Mouse (Mus musculus) hindbrain, embryonic 10.5 days (tissue): ENCODE measurements around the gene Cox6a1. TPM values are rescaled to one million over a fixed set of nuclear protein-coding genes. Genes with fewer than 3 reads are reported as not detected.
"Not testable (repeated sequence)": the region's sequence is repeated elsewhere in the genome, so short reads cannot be mapped to it uniquely, and the experiment has no call there.

Source experiments
- DNase-seq: peaks from one replicate; pipeline ENCODE4 v3.0.0-alpha.2; 2017; ENCODE audit warnings: low spot score
- H3K27ac ChIP-seq: fragments of 300-500 bp; sonication (generic); 2 replicates; pipeline ENCODE4 v1.5.1; 2016; ENCODE audit warnings: mild to moderate bottlenecking, moderate library complexity
- H3K27me3 ChIP-seq: fragments of 300-500 bp; sonication (generic); 2 replicates; pipeline ENCODE4 v1.6.1; 2016; ENCODE audit warnings: mild to moderate bottlenecking; ENCODE audit not compliant: poor library complexity, insufficient read depth, severe bottlenecking
- H3K36me3 ChIP-seq: fragments of 300-500 bp; sonication (generic); 2 replicates; pipeline ENCODE4 v1.6.1; 2016; ENCODE audit warnings: mild to moderate bottlenecking, moderate library complexity
- H3K4me1 ChIP-seq: fragments of 300-500 bp; sonication (generic); replicated peaks from 2 replicates; pipeline ENCODE4 v1.6.1; 2016; ENCODE audit warnings: mild to moderate bottlenecking
- H3K4me3 ChIP-seq: fragments of 300-500 bp; sonication (generic); 2 replicates; pipeline ENCODE4 v1.5.1; 2016; ENCODE audit warnings: mild to moderate bottlenecking, moderate library complexity
- H3K9me3 ChIP-seq: fragments of 300-500 bp; sonication (generic); 2 replicates; pipeline ENCODE4 v1.6.1; 2016; ENCODE audit warnings: mild to moderate bottlenecking, moderate library complexity
- WGBS: fragments of 180-500 bp; shearing (Covaris S2); methylation state at CpG from one replicate; pipeline ENCODE4 v1.1.7; 2016; 5-methylcytosine and 5-hydroxymethylcytosine counted together
- polyA plus RNA-seq: library from polyadenylated mRNA; unstranded; fragments of >200 nt; fragmentation: Nextera tagmentation; extraction: Ambion mirVana; gene quantifications from 2 replicates; pipeline ENCODE4 v1.2.1, GENCODE M21; 2016

The Cox6a1 gene
- polyA plus RNA-seq: 875 and 1,016 TPM in 2 replicates

DNA sequence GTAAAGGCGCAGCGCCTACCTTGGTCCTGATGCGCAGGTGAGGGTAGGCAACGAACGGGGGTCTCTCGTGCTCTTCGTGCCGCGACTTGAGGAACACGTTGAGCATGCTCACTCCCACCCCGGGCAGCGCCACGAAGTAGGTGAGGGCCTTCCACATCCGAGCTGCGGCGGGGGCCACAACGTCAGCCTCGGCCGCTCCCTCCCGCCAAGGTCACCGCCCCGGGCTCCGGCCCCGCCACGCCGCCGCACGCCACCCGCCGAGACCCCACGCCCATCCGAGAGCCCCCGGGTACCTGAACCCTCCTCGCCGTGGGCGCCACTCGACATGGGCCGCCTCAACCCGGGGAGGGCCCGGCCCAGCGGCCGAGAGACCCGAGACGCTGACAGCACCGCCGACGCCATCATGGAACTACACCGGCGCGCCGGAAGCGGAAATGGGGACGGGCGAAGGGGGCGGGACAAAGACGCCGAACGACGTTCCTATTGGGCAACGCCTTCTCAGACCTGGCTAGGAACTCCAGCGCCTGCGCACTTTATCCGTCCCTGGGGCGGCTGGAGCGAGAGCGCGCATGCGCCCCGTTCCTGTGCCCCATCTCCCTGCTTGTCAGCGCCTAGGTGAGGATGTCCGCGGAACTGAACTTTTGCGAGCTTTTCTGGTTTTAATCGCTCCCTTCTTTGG lies at the start of gene Cox6a1:
Gene Cox6a1, minus strand, starts transcription at position 436 of the 679 bp plus-strand sequence.
- Histone ChIP-seq H3K36me3 (peaks cover 35% of the 10 kb centered on the region), H3K27ac (peak within 1 kb of the TSS; percentile 91), H3K4me3 (peak within 1 kb of the TSS; percentile 75), H3K4me1 (peaks cover 20% of the 10 kb centered on the region), H3K9me3 (no peaks in the 10 kb centered on the region; the same call in 1 of the 2 replicates), H3K27me3 (no peaks in the 10 kb centered on the region)
- WGBS: under 1% methylated on average over 74 of the region's 74 CpGs
- peak; percentile 99 for DNase-seq

DNA sequence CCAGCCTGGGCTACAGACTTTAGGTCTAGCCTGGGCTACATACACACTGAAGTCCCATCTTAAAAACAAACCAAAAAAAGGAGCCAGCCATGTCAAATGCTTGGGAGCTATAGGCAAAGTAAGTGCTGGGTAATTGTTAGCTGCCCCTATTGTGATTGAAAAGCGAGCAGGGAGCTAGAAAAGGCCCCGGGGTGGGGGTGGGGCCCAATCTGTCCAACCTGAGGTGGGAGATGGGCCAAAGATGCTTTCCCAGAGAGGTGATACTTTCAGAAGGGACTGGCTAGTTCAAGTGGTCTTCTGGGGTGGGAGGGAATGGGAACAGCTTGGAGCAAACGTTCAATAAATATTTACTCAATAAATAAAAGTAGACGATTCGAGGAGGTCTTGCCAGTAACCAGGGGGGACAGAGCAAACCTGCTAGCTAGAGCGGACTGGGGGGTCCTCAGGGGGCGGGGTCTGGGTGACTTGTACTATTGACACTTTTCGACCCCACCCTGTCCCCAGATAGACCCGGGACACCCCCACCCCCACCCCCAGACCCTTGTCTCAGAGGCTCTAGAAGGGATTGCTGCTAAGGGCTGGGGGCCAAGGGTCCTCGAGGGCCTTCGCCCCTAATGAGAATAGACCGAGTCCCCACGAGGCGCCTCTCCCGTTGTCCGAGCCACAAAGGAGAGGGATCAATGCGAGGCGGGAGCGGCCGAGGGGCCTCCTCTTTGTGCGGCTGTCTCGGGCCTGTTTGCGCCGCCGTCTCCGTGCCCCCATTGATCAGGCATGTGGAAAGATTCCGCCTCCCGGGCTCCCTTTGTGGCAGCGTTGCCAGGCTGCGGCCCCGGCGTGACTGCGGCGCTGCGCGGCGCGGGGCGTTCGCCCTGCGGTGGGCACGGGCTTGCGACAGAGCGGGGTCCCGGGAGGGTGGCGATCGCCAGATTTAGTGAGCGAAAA lies 49.3 kb upstream of the Cox6a1 start:
- H3K36me3 ChIP-seq: no peaks in the 10 kb centered on the region
- peak overlapping the region; percentile 98 for H3K27ac ChIP-seq
- under 1% methylated on average over 48 of the region's 48 CpGs for WGBS
- peaks cover 86% of the 10 kb centered on the region for H3K4me1 ChIP-seq
- no peaks in the 10 kb centered on the region for H3K27me3 ChIP-seq
- DNase-seq: peak; percentile 94
- H3K4me3 ChIP-seq: peak overlapping the region; percentile 48
- no peaks in the 10 kb centered on the region for H3K9me3 ChIP-seq

DNA sequence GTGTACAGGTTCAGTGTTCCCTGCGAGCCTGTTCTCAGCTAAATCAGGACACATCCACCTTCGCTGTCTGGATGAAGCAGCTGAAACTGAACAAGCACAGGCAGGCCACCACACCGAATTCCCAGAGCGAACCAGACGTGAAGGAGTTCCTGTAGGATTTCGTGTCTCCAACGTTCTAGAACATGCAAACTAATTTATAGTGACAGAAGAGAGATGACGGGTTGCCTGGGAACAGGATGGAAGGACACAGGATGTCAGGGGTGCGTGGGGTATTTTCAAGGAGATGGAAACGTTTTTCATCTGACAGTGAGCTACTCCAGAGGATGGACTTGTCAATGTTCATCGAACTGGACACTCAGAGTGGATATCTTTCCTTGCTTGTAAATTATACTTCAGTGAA lies 47.9 kb upstream of the Cox6a1 start:
- Histone ChIP-seq H3K9me3 (no peaks in the 10 kb centered on the region), H3K27ac (peak overlapping the region; percentile 98), H3K4me1 (peaks cover 86% of the 10 kb centered on the region), H3K4me3 (no peak overlapping the region), H3K36me3 (no peaks in the 10 kb centered on the region), H3K27me3 (no peaks in the 10 kb centered on the region)
- DNase-seq: no peak
- 69% methylated on average over 11 of the region's 11 CpGs for WGBS

DNA sequence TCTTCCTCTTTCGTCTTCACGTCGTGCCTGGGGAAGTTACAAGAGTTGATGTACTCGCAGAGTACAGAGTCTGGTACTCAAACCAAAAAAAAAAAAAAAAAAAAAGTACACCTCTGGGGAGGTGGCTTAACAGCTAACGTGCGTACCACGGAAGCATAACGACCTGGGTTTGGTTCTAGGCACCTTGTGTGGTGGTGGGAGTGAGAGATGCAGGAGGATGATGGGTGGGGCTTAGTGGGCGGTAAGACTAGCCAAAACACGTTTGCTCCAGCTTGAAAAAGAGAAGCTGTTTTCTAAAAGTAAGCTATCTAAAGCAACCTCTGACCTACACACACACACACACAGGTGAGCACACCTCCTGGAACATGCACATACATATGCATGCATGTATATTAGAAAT lies 46.1 kb upstream of the Cox6a1 start:
- 25% methylated on average over 10 of the region's 10 CpGs for WGBS
- no peaks in the 10 kb centered on the region for H3K9me3 ChIP-seq
- no peaks in the 10 kb centered on the region for H3K36me3 ChIP-seq
- no peak for DNase-seq
- H3K4me1 ChIP-seq: peaks cover 74% of the 10 kb centered on the region
- H3K27ac ChIP-seq: peak overlapping the region; percentile 98
- 0 out of 2 replicates have a peak overlapping the region, but pooled peaks have one; percentile 27 for H3K4me3 ChIP-seq
- no peaks in the 10 kb centered on the region for H3K27me3 ChIP-seq

DNA sequence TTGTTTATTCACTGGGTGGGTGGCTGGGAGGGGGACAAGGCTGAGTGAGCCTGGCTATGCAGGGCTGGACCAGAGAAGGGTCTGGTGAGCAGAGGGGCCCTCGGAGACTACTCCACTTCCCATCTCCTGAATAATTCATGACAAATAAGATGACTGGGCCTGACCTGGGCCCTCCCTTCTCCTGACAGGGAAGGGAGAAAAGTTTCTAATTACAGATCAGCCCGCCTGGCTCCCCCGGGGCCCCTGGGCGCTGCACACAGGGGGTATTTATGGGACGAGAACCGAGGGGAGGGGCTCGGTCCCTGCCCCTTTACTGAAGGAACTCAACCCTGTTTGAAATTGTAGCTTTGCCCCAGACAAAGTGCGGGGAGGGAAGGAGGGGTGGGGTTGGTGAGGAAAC lies 45.4 kb upstream of the Cox6a1 start:
- Histone ChIP-seq H3K27me3 (no peaks in the 10 kb centered on the region), H3K9me3 (no peaks in the 10 kb centered on the region), H3K36me3 (no peaks in the 10 kb centered on the region), H3K27ac (peak overlapping the region; percentile 98), H3K4me1 (peaks cover 69% of the 10 kb centered on the region), H3K4me3 (peak overlapping the region; percentile 27)
- 2% methylated on average over 8 of the region's 8 CpGs for WGBS
- peak; percentile 67 for DNase-seq

DNA sequence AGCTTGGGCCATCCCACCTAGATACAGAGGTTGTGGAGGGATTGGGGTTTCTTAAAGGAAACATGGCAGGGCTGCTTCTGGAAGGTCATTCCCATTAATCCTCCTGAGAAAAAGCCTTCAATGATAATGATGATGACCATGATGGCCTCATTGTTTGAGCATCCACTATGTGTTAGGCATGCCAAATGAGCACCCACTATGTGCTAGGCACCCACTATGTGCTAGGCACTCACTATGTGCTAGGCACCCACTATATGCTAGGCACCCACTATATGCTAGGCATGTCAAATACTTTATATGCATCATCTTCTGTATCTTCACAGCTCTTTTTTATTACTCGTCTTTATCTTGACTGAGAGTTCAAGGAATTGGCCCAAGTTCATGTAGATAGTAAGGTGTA lies 44.2 kb upstream of the Cox6a1 start:
- H3K4me1 ChIP-seq: peaks cover 56% of the 10 kb centered on the region
- H3K9me3 ChIP-seq: no peaks in the 10 kb centered on the region
- H3K4me3 ChIP-seq: no peak overlapping the region
- H3K27me3 ChIP-seq: no peaks in the 10 kb centered on the region
- DNase-seq: no peak
- WGBS: 91% methylated on average over 1 of the region's 1 CpGs
- no peaks in the 10 kb centered on the region for H3K36me3 ChIP-seq
- peak overlapping the region; percentile 98 for H3K27ac ChIP-seq

DNA sequence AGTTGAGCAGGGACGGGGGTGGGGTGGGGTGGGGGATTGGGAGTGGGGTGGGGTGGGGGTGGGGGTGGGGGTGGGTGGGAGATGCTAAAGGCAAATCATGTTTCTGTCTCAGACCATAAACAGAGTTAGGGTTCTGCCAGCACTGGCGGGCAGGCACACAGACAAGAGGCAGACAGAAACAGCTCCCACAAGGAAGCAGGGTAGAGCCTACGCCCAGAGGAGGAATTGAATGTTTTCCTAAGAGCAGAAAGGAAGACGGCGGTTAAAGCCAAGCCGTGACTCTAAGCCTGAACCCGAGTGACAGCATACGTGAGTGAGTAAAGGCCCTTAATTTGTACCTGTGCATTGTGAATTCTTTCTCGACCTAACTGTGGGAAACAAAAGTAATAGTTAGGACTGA lies 43.2 kb upstream of the Cox6a1 start:
- Histone ChIP-seq H3K36me3 (no peaks in the 10 kb centered on the region), H3K4me1 (peaks cover 46% of the 10 kb centered on the region), H3K27ac (peak overlapping the region; percentile 98), H3K9me3 (no peaks in the 10 kb centered on the region), H3K4me3 (no peak overlapping the region), H3K27me3 (no peaks in the 10 kb centered on the region)
- no peak for DNase-seq
- WGBS: 40% methylated on average over 9 of the region's 9 CpGs

DNA sequence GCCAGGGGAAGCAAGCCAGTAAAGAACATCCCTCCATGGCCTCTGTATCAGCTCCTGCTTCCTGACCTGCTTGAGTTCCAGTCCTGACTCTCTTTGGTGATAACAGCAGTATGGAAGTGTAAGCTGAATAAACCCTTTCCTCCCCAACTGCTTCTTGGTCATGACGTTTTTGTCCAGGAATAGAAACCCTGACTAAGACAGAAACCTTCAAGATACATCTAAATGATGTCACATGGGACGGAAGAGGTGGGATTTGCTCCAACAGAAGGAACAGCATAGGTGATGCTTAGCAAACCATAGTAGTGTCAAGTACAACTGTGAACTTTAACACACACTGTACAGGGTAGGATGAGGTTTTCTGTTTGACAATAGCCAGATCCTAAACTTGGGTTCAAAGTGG lies 30.1 kb upstream of the Cox6a1 start:
- 75% methylated on average over 2 of the region's 2 CpGs for WGBS
- not testable (repeated sequence) for DNase-seq, H3K27me3 ChIP-seq, H3K27ac ChIP-seq, H3K4me1 ChIP-seq, H3K4me3 ChIP-seq, H3K9me3 ChIP-seq, H3K36me3 ChIP-seq

DNA sequence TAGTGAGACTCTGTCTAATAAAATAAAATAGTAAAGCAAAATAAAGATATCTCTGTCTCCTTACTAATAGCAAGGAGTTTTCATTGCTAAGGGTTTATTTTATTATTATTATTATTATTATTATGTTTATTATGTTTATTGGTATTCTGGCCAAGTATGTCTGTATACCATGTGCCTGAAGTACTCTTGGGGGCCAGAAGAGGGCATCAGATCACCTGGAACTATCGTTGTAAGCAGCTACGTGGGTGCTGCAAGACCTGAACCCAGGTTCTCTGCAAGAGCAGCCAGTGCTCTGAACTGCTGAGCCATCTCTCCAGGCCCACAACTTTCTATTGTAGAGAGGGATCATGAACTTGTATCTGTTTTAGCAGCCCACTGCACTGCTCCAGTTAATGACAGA lies 26.7 kb upstream of the Cox6a1 start:
- Histone ChIP-seq H3K27me3 (no peaks in the 10 kb centered on the region), H3K36me3 (no peaks in the 10 kb centered on the region), H3K27ac (peak overlapping the region; percentile 80), H3K9me3 (no peaks in the 10 kb centered on the region), H3K4me3 (no peak overlapping the region), H3K4me1 (peaks cover 35% of the 10 kb centered on the region)
- DNase-seq: no peak
- WGBS: 85% methylated on average over 2 of the region's 2 CpGs

DNA sequence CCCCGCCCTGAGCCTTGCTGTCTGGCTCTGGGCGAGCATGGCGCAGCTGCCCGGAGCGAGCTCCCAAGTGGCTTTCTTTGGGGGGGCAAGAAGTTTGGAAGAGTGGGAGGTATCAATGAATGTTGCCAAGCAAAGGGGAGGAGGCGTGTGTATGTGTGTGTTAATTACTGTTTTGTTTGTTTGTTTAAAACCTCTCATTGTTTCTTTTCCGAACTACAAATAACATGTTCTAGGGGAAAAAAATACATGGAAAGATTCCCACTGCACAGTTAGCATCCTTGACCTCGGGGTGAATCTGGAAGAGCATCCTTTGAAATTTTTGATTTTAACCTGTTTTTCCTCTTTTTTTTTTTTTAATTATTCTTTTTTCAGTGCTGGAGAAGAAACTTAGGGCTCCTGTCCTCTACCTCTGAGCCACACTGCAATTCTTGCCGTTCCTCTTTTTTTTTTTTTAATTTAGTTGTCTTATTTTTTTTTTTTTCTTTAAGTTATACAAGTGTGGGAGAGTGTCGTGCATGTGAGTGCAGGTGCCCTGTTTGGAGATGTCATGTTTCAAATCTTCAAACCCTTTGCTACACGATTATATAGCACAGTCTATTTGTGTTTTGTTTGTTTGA lies 25.5 kb upstream of the Cox6a1 start:
- H3K9me3 ChIP-seq: no peaks in the 10 kb centered on the region
- 11% methylated on average over 11 of the region's 11 CpGs for WGBS
- H3K4me1 ChIP-seq: peaks cover 35% of the 10 kb centered on the region
- no peaks in the 10 kb centered on the region for H3K36me3 ChIP-seq
- peak overlapping the region; percentile 92 for H3K27ac ChIP-seq
- H3K4me3 ChIP-seq: peak overlapping the region; percentile 39
- no peaks in the 10 kb centered on the region for H3K27me3 ChIP-seq
- no peak for DNase-seq

DNA sequence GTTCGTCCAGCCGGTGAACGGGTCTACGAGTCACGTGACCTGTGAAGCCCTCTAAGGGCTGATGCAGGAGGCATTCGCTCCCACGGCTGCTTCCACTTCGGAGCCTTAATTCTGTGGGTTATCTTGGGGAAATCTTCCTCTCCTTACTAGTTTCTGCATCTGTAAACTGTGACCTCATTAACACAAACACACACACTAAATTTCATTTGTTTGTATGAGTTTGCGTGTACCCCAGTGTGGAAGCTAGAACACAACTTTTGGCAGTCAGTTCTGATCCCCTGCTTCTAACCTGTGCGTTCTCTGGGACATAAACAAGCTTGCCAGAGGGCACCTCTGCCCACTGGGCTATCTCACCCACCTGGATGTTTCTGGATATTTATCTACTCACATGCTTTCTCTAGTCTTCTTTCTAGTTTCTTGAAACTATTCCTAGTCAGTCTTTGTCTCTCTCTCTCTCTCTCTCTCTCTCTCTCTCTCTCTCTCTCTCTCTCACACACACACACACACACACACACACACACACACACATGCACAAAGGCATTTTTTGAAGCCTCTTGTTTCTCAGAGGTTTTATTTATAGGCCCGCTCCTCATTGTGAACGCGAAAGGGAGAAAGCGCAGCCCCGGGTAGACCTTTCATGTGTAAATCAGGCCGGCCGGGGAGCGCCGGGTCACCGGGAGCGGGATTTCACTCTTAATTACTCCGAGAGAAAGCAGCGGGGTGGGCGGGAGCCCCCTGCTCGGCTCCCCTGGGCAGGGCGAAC lies 24.8 kb upstream of the Cox6a1 start:
- no peaks in the 10 kb centered on the region for H3K9me3 ChIP-seq
- no peaks in the 10 kb centered on the region for H3K36me3 ChIP-seq
- 9% methylated on average over 26 of the region's 26 CpGs for WGBS
- peak; percentile 89 for DNase-seq
- H3K27ac ChIP-seq: peak overlapping the region; percentile 92
- H3K4me1 ChIP-seq: peaks cover 35% of the 10 kb centered on the region
- no peaks in the 10 kb centered on the region for H3K27me3 ChIP-seq
- peak overlapping the region; percentile 39 for H3K4me3 ChIP-seq

DNA sequence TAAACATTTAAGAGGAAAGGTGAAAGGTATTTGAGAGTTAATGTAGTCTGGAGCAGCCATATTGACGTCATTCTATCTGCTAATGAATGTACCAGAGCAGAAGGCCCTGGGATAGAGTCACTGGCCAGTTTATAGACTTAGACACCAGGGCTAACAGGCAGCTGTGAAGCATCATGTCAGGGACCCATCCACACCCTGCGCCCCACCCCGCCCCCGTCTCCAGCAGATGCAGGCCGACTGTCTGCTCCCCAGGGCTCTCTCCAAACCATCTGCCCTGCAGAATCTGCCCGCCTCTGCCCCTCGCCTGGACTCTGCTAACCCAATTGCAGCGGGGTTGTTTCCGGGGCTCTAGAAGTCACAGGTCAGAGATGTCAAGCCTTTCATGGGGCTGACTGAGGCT lies 23.0 kb upstream of the Cox6a1 start:
- H3K4me3 ChIP-seq: no peak overlapping the region
- WGBS: 31% methylated on average over 9 of the region's 9 CpGs
- peak overlapping the region; percentile 92 for H3K27ac ChIP-seq
- H3K9me3 ChIP-seq: no peaks in the 10 kb centered on the region
- H3K4me1 ChIP-seq: peaks cover 35% of the 10 kb centered on the region
- peak; percentile 74 for DNase-seq
- H3K36me3 ChIP-seq: no peaks in the 10 kb centered on the region
- no peaks in the 10 kb centered on the region for H3K27me3 ChIP-seq
